Mouse (Mus musculus) natural killer cell, adult 2 months (primary cell): Measurements from ENCODE around the gene S100a7a.

ENCODE experiments used
- DNase-seq, 2 experiments: peaks; one replicate each; pipeline ENCODE4 v3.0.0; 2022; ENCODE audit warnings: low spot score in 2 of 2

The S100a7a gene

DNA sequence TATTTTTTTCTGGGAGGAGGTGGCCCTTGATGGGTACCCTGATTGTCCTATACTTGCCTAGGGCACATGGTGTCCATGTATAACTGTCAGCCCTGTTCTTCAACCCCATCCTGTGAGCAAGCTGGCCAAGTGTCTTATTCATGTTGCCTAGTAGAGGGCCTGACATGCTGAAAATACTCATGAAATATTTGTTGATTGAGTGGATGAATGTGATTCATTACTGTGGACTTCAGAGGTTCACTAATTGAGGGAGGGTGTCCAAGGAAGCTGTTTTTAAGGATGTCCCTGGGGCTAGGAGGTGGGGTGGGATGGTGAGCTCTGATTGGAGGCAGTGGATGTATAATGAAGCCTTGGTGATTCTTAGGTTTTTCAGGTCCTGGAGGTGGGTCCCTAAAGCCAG lies at the start of gene S100a7a:
Gene S100a7a (plus strand): TSS at position 301 of the 400 bp plus-strand sequence.
- no peak for DNase-seq

DNA sequence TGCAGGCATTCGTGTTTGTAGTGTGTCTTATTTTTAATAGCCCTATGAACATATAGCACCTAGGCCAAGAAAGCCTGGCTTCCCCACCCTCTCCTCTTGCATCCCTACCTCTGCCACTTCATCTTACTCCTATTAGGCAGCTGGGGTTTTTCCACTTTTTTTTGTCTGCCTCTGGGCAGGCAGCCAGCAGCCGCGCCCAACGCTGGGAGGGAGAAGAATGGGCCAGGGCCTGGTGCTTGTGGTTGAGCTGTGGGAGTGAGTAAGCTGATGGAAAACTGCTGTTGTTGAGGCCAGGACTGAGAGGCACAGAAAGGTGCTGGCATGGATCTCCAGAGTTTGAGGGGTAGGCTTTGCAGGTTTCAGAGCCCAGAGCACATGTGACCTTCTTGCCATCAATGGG lies 49.4 kb upstream of the S100a7a start:
- DNase-seq, result peak in 1 of 2 experiments; percentile 42

DNA sequence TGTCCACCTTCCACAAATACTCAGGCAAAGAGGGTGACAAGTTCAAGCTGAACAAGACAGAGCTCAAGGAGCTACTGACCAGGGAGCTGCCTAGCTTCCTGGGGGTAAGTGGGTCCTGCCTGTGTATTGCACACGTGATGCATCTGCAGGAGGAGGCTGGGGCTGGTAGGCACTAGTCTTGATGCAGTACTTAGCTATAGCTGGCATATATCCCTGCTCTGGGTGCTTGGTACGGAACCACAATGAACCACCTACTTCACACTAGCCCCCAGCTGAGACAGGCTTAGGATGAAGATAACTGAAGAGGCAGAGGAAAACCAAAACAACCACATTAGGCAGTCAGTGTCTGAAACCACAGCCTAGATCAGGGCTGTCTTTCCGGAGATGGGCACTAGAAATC lies 48.8 kb upstream of the S100a7a start:
- peak; percentile 41 to 62 for DNase-seq

DNA sequence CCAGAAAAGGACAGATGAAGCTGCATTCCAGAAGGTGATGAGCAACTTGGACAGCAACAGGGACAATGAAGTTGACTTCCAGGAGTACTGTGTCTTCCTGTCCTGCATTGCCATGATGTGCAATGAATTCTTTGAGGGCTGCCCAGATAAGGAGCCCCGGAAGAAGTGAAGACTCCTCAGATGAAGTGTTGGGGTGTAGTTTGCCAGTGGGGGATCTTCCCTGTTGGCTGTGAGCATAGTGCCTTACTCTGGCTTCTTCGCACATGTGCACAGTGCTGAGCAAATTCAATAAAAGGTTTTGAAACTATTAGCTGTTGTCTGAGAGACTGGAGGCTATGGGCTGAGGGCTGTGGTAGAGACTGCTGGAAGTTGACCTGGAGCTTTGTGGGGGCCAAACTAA lies 48.1 kb upstream of the S100a7a start:
- DNase-seq, result no peak

DNA sequence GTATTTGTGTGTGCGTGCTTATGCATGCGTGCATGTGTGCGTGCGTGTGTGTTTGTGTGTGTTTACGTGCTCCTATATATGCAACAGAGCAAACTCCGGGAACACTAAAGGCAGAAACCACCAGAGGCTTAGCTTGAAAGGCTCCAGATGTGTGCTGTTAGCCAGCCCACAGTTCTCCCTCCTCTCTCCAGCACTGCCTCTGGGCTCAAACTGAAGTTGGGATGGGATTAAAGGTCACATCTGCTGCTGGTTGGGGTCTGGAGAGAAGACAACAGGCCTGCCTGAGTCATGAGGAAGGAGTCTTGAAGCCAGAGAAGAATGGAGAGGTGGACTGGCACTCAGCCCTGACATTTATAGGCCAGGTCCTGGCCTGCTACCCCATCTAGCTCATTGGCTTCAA lies 47.6 kb upstream of the S100a7a start:
- DNase-seq, result no peak

DNA sequence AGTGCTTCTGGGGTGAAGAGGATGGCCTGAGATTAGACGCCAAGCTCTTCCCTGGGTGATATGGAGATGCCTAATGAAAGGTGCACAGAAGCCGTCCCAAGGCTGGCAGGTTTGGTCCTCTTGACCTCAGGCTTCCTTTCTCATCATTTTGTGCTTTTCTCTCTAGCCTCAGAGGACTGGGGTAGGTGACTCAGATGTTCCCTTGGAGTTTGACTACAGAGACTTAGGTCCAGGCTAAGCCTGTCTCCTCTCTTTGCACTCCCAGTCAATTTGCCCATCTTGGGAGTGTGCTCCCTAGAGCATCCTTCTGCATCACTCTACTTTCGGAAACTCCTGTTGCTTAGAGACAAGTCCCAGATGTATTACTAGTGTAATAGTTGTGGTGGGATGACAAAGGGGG lies 46.5 kb upstream of the S100a7a start:
- no peak for DNase-seq

DNA sequence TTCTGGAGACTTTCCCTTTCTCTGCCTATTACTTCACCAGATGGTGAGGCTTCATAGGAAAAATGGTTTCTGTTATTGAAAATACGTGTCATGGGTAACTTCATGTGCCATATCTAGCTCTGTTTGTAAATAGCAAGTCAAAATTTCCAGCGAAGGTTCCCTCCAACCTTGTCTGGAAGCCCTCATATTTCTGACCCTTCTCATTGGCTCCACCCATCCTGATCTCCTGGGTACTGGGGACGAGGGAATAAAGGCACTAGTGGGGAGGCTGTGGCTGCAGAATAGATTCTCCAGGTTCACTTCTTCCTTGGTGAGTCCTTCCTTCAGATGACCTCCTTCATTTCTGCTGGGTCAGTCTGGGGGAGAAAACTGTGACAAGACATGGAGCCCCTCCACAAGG lies 45.6 kb upstream of the S100a7a start, which contains the start of gene S100a5:
Gene S100a5 (plus strand): TSS at position 301 of the 400 bp plus-strand sequence.
- DNase-seq, result no peak

DNA sequence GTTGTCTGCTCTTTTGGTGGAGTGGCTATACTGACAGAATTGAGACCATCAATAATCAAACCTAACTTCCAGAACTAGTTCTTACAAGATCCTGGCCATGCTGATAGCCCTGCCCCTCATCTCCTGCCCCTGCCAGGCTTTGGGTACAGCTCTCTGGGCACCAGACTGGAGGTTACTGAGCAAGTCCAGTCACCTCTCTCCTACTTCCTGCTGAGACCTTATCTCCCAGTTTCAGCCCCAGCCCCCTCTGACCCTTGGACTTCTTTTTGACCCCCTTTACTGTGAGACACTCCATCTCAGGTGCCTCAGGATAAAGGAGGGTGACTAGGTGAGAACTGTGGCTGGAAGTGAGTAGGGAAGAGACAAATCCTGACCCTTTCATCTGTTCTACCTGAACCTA lies 44.7 kb upstream of the S100a7a start:
- DNase-seq, result no peak

DNA sequence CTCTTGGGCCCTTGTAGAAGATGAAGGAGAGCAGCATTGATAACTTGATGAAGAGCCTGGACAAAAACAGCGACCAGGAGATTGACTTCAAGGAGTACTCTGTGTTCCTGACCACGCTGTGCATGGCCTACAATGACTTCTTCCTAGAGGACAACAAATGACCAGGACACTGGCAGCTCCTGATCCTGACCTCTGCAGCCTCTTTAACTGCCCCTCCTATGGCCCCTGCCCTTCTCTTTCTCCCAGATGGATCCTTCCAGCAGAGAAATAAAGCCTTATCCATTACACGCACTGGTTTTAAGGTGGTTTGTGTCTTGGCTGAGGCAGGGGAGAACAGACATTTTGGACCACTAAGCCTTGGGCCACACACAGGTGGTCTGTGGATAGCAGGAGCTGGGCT lies 42.3 kb upstream of the S100a7a start:
- DNase-seq, result no peak

DNA sequence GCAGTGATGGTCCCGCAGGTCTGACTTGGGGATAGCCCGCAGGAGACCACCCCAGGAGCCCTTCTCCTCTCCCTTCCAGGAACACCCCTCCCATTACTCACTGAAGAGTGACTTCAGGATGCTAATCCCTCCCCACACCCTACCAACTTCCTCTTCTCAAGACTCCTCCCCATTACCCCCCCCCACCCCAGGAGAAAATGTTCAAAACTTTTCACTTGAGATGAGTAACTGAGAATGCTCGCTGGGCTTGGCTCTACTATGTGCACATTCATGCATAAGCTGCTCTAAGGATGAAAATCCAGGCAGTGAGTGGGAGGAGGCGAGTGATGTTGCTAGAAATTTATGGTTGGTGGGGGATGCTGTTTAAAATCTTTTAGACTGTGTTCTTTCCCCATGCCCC lies 41.8 kb upstream of the S100a7a start:
- peak in 1 of 2 experiments; percentile 25 for DNase-seq

DNA sequence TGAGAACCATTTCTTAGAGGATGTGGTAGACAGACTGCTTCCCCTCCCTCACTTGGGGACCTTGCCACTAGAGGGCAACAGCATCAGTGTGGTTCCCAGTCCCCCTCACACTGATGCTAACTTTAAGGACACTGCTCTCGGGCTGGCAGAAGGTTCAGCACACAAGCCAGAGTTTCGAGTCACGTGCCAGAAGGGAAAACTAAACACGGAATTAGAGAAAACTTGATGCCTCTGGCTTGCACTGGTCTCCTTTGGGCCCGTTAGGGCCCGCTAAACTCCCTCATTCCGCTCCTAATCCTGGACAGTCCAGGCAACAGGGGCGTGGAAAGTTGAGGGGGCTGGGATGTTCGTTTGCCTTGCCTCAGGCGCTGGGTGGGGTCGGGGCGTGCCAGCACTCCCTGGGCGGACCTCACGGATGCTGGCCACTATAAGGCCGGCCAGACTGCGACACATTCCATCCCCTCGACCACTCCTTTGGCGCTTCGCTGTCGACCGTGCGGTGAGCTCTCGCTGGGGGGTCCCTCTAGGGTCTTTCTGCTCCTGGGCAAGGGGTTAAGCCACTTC lies 41.0 kb upstream of the S100a7a start, which contains the start of gene S100a6:
Gene S100a6 (plus strand): TSS at position 155 of the 564 bp plus-strand sequence.
- peak; percentile 78 to 85 for DNase-seq

DNA sequence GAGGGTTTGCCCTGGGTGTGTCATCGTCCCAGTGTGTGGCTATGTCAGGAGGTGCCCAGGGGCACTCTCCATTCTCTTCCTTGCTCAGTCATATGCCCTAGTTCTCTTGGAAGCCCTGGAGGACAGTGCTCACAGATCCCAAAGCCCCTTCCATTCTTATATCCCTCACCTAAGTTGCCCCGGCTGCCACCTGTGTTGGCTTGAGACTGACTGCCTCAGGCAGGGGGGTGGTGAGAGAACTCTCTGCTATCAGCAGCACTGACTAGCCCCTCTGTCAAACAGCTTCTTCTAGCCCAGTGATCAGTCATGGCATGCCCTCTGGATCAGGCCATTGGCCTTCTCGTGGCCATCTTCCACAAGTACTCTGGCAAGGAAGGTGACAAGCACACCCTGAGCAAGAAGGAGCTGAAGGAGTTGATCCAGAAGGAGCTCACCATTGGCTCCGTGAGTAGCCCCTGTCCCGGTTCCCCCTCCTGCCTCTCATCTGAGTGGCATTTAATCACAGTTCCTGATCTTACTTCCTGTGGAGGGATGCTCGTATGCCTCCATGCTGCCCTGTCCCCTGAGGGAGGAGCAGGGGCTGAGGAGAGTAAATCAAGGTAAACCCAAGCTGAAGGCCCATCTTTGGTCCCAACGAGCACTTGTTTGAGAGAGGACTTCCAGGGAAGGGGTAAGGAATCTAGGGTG lies 40.2 kb upstream of the S100a7a start:
- DNase-seq, result no peak

DNA sequence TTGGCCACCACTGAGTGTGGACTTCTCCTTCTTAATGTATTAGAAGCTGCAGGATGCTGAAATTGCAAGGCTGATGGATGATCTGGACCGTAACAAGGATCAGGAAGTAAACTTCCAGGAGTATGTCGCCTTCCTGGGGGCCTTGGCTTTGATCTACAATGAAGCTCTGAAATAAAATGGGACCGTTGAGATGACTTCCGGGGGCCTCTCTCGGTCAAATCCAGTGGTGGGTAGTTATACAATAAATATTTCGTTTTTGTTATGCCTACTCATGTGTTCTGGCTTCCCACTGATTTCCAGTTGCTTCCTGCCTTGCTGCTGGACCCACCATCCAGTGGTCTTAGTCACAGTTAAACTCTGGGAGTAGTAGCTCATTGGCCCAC lies 39.7 kb upstream of the S100a7a start:
- DNase-seq, result no peak

DNA sequence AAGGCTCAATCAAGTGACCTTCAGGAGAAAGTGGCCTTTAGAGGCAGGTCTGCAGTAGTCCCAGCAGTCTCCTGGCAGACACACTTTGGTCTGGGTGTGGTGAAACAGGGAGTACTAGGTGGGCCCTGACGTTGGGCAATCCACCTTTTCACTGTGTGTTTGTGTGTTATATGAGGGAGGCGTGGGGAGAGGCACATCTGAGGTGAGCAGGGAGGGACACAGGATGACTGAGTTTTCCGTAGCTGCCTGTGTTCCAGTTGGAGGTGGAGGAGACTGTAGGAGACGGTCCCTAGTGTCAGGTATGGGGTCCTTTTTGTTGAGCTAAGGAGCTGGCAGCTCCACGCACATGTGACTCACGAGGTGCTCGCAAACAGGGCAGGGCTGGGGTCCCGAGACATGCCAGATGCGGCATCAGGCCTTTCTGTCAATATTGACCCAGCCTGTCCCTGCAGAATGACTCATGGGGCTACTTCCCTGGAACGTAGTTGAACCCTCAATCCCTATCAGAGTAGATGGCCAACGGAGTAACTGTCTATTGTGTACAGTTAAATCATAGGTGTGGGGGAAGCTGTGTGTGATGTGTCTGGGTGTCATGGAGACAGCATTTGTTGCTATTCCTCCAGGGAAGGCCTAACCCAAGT lies 39.1 kb upstream of the S100a7a start:
- DNase-seq, result no peak

DNA sequence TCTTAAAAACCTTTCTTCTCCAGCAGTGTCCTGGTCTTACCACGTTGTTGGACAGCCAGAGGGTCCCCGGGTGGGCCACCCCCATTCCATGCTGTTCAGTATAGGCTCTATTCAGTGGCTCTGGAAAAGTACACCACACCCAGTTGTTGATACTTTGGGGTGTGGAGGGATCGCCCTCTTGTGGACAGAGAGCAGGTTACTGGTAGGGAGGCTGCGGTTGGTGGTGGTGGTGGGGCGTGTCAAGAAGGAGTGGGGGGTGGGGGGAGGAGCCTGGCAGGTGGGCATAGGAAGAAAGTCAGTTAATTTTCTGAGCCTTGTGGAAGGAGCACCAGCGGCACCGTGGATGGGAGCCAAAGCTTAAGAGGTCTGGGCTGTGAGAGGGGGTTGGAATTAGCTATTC lies 38.4 kb upstream of the S100a7a start:
- peak; percentile 75 to 82 for DNase-seq

DNA sequence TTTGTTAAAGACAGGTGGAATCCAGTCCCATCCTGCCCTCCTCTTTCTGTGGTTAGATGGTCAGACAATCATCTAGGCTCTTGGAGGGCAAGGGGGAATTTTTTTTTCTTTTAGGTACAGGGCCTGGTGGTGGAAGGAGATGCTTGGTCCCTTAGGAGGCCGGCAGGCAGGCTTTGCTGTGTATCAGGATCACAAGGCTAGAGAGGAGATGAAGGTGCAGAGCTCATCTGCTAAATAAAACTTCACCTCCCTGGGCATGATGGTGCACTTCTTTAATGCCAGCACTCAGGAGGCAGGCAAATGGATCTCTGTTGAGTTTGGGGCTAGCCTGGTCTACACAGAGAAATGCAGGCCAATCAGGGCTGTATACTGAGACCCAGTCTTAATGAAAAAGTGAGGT lies 37.9 kb upstream of the S100a7a start:
- DNase-seq, result no peak

DNA sequence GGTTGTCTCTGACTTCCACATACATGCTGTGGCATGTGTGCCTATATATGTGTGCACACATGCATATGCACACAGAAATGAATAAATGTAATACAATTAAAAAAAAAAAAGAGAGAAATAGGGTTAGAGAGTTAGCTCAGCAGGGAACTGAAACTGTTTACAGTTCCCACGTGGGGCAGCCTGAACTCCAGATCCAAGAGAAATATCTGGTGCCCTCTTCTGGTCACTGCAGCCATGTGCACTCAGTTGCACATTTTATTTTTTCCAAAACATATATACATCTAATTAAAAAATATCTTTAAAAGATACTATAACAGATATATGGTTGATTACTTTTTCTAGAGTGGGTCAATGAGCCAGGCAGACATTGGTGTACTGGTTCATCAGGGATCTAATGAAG lies 36.2 kb upstream of the S100a7a start:
- DNase-seq, result peak in 1 of 2 experiments; percentile 44

DNA sequence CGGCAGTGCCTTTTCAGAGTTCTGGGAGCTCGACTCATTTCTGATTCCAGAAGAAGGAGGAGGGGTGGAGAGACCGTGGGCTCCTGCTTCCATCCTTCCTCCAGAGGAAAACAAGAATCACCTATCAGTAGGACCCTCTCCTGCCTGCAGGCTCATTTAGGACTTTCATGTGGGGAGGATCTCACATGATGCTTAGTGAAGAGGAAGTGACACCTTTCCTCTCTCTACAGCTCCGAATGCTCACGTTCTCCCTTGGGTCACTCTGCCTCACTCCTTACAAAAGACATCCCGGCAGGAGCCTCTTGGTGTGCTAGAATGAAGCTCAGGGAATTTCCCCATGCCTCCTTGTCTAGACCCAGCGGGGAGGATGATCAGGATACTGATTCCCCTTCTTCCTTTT lies 32.3 kb upstream of the S100a7a start:
- no peak for DNase-seq

DNA sequence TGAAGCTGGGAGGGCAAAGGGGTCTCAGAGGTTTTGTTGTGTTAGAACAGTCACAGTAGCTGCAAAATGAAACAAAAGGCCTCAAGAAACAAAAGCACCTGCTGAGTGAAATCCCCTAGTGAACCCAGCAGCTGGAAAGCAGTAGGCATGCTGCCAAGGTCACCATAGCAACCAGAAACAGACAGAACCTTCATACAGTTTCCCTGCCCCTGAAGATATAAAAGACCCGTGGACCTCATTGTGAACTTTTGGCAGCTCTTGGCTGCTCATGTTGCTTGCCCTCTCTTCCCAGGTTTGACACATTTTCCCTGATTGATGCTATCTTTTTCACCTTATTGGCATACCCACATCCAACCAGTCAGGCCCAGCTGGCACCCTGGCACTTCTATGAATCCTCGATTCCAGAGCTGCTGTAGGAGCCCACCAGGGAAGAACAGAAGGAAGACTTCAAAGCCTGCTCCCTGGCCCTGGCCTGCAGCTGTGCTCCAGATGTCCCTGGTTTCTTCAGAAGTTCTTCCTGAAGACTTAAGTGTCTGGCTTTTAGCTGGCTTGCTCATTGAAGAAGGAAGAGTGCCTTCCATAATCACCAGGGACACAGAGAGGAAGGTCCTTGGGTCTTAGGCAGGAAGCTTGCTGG lies 30.3 kb upstream of the S100a7a start:
- DNase-seq, result no peak

DNA sequence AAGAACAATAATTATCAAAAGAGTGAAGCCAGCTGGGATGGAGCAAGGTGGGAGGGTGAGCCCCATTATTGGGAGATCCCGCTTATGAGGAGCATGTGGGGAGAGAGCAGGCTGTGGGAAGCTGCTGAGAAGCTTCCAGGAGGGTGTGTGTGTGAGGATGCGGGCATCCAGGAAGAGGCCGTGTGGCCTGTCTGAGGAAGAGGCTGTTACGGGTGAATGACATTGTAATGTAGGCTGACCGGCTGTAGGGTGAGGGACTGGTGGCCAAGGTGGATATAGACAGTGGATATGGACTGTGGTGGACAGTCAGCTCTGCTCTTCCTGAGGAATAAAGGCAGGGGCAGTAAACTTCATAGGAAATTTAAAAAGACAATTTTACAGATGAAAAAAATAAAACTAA lies 28.3 kb upstream of the S100a7a start:
- DNase-seq, result no peak

DNA sequence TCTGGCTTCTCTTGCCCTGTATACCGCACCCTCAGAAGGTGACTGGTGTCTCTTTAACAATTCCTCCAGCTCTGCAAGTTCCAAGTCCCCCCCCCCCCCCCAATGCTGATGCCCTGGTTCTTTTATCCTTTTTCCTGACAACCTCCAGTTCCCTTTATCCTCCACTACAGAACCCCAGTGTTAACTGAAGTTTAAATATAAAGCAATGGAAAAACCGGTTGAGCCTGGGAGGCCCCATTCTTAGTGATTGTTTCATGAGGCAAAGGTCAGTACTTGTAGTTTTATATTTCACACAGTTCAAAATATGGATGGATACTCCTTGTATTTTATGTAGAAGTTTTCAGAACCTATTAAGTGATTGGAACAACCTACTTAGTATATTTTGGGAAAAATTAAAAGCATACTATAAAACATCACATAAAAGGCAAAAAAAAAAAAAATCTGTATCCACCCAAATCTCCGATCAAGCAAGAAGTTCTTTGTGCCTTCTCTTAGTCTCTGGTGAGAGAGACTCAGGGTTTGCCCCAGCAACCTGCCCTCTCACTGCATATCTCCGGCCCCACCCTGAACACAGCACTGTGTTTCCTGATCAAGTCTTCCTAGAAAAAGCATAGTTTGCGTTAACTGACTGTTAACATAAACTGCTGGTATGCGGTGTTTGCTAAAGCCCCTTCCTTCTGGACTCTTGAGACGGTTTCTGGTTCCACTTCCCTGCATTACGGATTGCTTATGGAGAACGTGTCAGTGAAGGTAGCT lies 27.4 kb upstream of the S100a7a start:
- DNase-seq, result no peak

DNA sequence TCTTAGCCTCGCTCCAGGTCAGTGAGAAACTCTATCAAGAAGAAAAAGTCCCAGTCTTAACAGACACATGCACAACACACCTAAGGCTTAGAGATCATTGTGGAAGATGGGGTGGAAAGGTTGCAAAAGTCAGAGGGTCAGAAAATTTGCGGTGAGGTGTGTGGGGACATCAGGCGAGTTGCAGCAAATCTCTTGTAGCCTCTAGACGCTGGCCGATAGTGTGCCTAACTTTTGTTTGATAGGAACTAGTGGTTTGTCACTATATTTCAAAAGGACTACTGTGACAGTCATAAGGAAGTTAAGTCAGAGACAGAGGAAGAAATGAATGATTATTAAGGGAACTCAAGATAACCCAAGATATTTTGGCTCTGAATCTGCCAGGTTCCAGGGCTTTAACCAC lies 26.5 kb upstream of the S100a7a start:
- no peak for DNase-seq
